Mouse (Mus musculus) megakaryocyte progenitor cell, adult 5-6 weeks (primary cell): ENCODE data around the gene Foxo3. TPM values are rescaled to one million over a fixed set of nuclear protein-coding genes. Genes with fewer than 3 reads are reported as not detected.

Experiments used
- ATAC-seq: replicated peaks from 2 replicates; pipeline ENCODE4 v1.8.0; 2016; ENCODE audit warnings: mild to moderate bottlenecking, moderate TSS enrichment, inconsistent platforms; ENCODE audit not compliant: poor library complexity
- total RNA-seq, 2 experiments: library from RNA; stranded (forward) in 1 of 2; stranded (reverse) in 1 of 2; fragments of 157-497, 149-512 nt in 1 of 2; fragments of 200-1000 nt in 1 of 2; gene quantifications; 2 replicates each; pipeline versions ENCODE4 v1.2.3 to v1.2.4; 2015 to 2017

Foxo3 gene
- 19.9 and 23.7 TPM in 2 replicates for total RNA-seq (2015)
- 20.1 and 22.8 TPM in 2 replicates for total RNA-seq (2017)

GRCm38 (mm10) chr10:42276507-42277345 is at the start of gene Foxo3:
Gene Foxo3, minus strand, starts transcription at chr10:42276755.
- peak; percentile 40 for ATAC-seq

GRCm38 (mm10) chr10:42325305-42325704 is 48.8 kb upstream of the Foxo3 start:
- no peak for ATAC-seq

GRCm38 (mm10) chr10:42323978-42324377 is 47.4 kb upstream of the Foxo3 start:
- no peak for ATAC-seq

- peak; percentile 52 for ATAC-seq
Observed at GRCm38 (mm10) chr10:42313222-42313786, 36.7 kb upstream of the Foxo3 start.

- no peak for ATAC-seq
Observed at GRCm38 (mm10) chr10:42312557-42312956, 36.0 kb upstream of the Foxo3 start.

GRCm38 (mm10) chr10:42308687-42308987 is 32.1 kb upstream of the Foxo3 start:
- no peak for ATAC-seq

- ATAC-seq, result peak; percentile 89
Observed at GRCm38 (mm10) chr10:42307980-42308686, 31.6 kb upstream of the Foxo3 start.

GRCm38 (mm10) chr10:42306422-42306821 is 29.9 kb upstream of the Foxo3 start:
- no peak for ATAC-seq

GRCm38 (mm10) chr10:42300805-42301204 is 24.2 kb upstream of the Foxo3 start:
- no peak for ATAC-seq

- no peak for ATAC-seq
Observed at GRCm38 (mm10) chr10:42299967-42300366, 23.4 kb upstream of the Foxo3 start.

GRCm38 (mm10) chr10:42299426-42299825 is 22.9 kb upstream of the Foxo3 start:
- no peak for ATAC-seq

GRCm38 (mm10) chr10:42297954-42298353 is 21.4 kb upstream of the Foxo3 start:
- ATAC-seq, result no peak

GRCm38 (mm10) chr10:42297109-42297508 is 20.6 kb upstream of the Foxo3 start:
- no peak for ATAC-seq

- peak; percentile 64 for ATAC-seq
Observed at GRCm38 (mm10) chr10:42296559-42296958, 20.0 kb upstream of the Foxo3 start.

GRCm38 (mm10) chr10:42295028-42295427 is 18.5 kb upstream of the Foxo3 start:
- peak; percentile 60 for ATAC-seq

GRCm38 (mm10) chr10:42294392-42294791 is 17.8 kb upstream of the Foxo3 start:
- ATAC-seq, result no peak

GRCm38 (mm10) chr10:42293877-42294276 is 17.3 kb upstream of the Foxo3 start:
- ATAC-seq, result peak; percentile 69

- ATAC-seq, result peak; percentile 71
Observed at GRCm38 (mm10) chr10:42291360-42291759, 14.8 kb upstream of the Foxo3 start.

GRCm38 (mm10) chr10:42287666-42288065 is 11.1 kb upstream of the Foxo3 start:
- no peak for ATAC-seq

GRCm38 (mm10) chr10:42278307-42278850 is 1.8 kb upstream of the Foxo3 start:
- no peak for ATAC-seq

- peak; percentile 64 for ATAC-seq
Observed at GRCm38 (mm10) chr10:42277476-42278306, 1.1 kb upstream of the Foxo3 start.
